Mouse (Mus musculus) erythroblast, embryonic 14.5 days (primary cell): ENCODE measurements around the gene Clip2.

Experiments
- GATA1 ChIP-seq: IDR thresholded peaks from 2 replicates; pipeline ENCODE4 v1.6.1; 2012; ENCODE audit warnings: low read length, inconsistent platforms, mixed read lengths
- TAL1 ChIP-seq: IDR thresholded peaks from 3 replicates; pipeline ENCODE4 v1.6.1; 2012; ENCODE audit warnings: low read length, inconsistent platforms, mixed read lengths

DNA sequence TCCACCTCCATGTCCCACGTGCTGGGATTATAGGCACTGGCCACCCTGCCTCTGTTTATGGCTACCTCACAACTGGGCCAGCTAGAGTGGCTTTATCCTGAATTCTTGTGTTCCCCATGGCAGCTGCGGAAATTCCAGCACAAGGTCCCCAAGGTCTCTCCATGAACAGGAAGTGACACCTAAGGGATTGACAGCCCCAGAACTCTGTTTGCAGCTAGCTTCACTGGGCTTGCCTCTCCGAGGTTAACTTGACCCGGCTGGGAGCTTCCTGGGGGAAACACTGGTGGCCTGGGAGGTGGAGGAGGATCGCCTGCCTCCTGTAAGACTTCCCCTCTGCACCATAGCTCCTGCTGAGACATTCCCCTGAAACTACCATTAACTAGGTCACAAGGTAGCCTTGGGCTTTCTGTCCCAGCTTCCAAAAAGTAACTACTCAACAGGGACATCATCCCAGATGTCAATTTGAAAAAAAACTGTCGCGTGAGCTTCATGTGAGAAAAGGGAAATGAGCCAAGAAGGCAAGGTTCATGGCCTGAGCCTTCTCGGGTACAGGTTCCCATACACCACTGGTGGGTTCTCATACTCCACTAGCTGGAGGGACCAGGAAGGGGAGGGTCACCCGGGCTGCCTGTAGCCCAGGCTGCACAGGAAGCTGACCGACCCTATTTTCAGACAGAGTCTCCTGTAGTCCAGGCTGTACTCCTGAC, 20.4 kb upstream of the Clip2 start:
- TF ChIP-seq GATA1 (no peak), TAL1 (no peak)
